Mouse (Mus musculus) hindbrain, postnatal 0 days (tissue): ENCODE measurements around the gene Auts2. TPM values are rescaled to one million over a fixed set of nuclear protein-coding genes. Genes with fewer than 3 reads are reported as not detected.

Experiments
- ATAC-seq: fragments of 200-750 bp; cut with Nextera tagmentation; 2 replicates; pipeline ENCODE4 v1.8.0; 2017; ENCODE audit warnings: mild to moderate bottlenecking, moderate TSS enrichment, moderate library complexity
- DNase-seq: peaks from one replicate; pipeline ENCODE4 v3.0.0-alpha.2; 2015; ENCODE audit warnings: low spot score
- H3K27ac ChIP-seq: fragments of 300-500 bp; sonication (generic); 2 replicates; pipeline ENCODE4 v1.5.1; 2014; ENCODE audit warnings: mild to moderate bottlenecking
- H3K27me3 ChIP-seq: fragments of 300-500 bp; sonication (generic); 2 replicates; pipeline ENCODE4 v1.6.1; 2014; ENCODE audit warnings: low read length, mixed read lengths; ENCODE audit not compliant: insufficient read depth
- H3K36me3 ChIP-seq: fragments of 300-500 bp; sonication (generic); 2 replicates; pipeline ENCODE4 v1.6.1; 2014; ENCODE audit warnings: low read length, mixed read lengths; ENCODE audit not compliant: insufficient read depth
- H3K4me1 ChIP-seq: fragments of 300-500 bp; sonication (generic); 2 replicates; pipeline ENCODE4 v1.6.1; 2014; ENCODE audit warnings: antibody characterized with exemption, low read length, mixed read lengths; ENCODE audit not compliant: insufficient read depth
- H3K4me2 ChIP-seq: fragments of 300-500 bp; sonication (generic); 2 replicates; pipeline ENCODE4 v1.6.1; 2014; ENCODE audit warnings: low read depth, mild to moderate bottlenecking, low read length, moderate library complexity, mixed read lengths
- H3K4me3 ChIP-seq: fragments of 300-500 bp; sonication (generic); 2 replicates; pipeline ENCODE4 v1.5.1; 2014; ENCODE audit warnings: low read length
- H3K9ac ChIP-seq: fragments of 300-500 bp; sonication (generic); replicated peaks from 2 replicates; pipeline ENCODE4 v1.6.1; 2014; ENCODE audit warnings: mild to moderate bottlenecking, low read length, moderate library complexity, mixed read lengths
- H3K9me3 ChIP-seq: fragments of 300-500 bp; sonication (generic); 2 replicates; pipeline ENCODE4 v1.6.1; 2016; ENCODE audit warnings: low read length, mixed read lengths
- CTCF ChIP-seq: IDR thresholded peaks from 2 replicates; pipeline ENCODE4 v1.5.1; 2016; ENCODE audit warnings: antibody characterized with exemption, control low read depth, low read depth
- WGBS: fragments of 180-500 bp; shearing (Covaris S2); extraction: QIAGEN DNeasy Blood & Tissue Kit; methylation state at CpG from one replicate; pipeline ENCODE4 v1.1.7; 2014; 5-methylcytosine and 5-hydroxymethylcytosine counted together
- polyA plus RNA-seq: library from polyadenylated mRNA; unstranded; fragments of >200 nt; fragmentation: Nextera tagmentation; extraction: Ambion mirVana; gene quantifications from 2 replicates; pipeline ENCODE4 v1.2.1, GENCODE M21; 2015
- total RNA-seq: library from RNA; depleted of rRNA; stranded (reverse); fragments of >200 nt; gene quantifications from 2 replicates; pipeline ENCODE4 v1.2.3, GENCODE M21; 2014

Auts2 gene
- total and polyA plus RNA-seq, 2 experiments from 2014 or later, result 39.3 to 54.9 TPM

DNA sequence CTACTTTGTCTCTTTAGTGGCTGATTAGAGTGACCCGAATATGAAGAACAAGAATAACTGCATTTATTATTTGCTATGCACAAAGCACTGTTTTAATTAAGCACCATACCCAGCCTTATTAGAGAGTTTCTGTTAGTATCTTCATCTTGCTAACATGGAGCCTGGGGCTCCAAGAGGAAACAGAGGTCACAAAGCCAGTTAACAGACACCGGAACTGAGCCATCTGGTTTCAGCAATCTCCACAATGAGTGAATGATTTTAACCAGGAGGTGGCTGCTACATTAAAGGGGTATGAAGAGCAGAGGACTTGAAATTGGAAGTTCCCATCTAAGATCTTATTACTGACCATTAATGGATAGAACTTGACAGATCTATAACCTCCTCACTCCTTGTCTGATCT is 209.4 kb downstream of the Auts2 start:
- H3K9ac ChIP-seq, result no peak overlapping the region
- no peaks in the 10 kb centered on the region for H3K36me3 ChIP-seq
- no peak for ATAC-seq
- no peak for TF ChIP-seq CTCF
- H3K27ac ChIP-seq, result no peak overlapping the region
- peaks cover 13% of the 10 kb centered on the region for H3K4me1 ChIP-seq
- no peak overlapping the region for H3K4me2 ChIP-seq
- no peak overlapping the region for H3K4me3 ChIP-seq
- no peaks in the 10 kb centered on the region for H3K9me3 ChIP-seq
- WGBS, result 61% methylated on average over 2 of the region's 2 CpGs
- no peaks in the 10 kb centered on the region for H3K27me3 ChIP-seq
- DNase-seq, result no peak

DNA sequence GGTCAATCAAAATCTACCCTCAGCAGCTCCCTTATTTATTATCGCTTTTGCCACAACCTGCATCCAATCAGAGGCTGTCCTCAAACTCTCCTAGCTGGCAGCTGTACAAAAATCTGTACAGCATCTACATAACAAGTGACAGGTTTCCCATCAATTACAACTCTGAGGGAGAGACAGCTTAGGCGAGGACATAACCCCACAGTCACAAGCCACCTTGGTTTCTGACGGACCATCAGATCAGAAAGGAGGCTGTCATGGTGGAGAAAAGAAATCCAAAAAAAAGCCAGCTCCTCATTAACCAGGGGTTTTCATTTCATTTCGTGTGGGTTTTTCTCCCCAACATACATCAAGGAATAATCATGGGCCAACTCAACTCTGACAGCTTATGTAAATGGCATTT is 210.6 kb downstream of the Auts2 start:
- no peak overlapping the region for H3K9ac ChIP-seq
- no peak for ATAC-seq
- WGBS, result 52% methylated on average over 4 of the region's 4 CpGs
- no peak overlapping the region for H3K27ac ChIP-seq
- no peaks in the 10 kb centered on the region for H3K36me3 ChIP-seq
- no peaks in the 10 kb centered on the region for H3K9me3 ChIP-seq
- no peak overlapping the region for H3K4me3 ChIP-seq
- peaks cover 13% of the 10 kb centered on the region for H3K4me1 ChIP-seq
- no peak for TF ChIP-seq CTCF
- no peak overlapping the region for H3K4me2 ChIP-seq
- DNase-seq, result no peak
- H3K27me3 ChIP-seq, result no peaks in the 10 kb centered on the region

DNA sequence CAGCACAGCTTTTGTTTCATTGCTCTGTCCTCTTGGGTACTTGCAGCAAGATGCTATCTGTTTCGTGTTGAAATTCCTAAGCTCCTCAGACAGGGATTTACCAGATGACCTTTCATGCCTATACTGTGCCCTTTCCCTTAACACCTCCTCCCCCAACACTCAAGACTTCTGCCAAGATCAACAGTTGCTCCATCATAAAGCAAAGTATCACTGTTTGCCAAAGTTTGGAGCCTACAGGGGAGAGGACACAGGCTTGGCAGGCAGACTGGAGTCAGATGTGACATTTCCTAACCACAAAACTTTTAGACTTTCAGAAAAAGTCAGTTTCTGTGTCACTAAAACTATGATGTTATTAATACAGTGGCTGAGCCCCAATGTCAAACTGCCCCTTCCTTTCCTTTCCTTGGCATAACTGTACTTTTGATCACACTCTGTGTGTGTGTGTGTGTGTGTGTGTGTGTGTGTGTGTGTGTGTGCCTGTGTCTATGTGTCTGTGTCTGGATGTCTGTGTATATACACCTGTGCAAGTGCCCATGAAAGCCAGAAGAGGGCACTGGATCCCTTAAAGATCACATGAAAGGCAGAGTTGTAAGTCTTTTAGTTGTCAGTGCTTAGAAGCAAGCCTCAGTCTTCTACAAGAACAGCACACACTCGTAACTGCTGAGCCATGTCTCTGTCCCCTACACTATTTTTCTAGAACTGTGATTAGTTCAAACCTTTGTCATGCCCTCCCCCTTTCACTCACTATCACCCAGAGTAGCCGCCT is 213.8 kb downstream of the Auts2 start:
- Histone ChIP-seq H3K9me3 (no peaks in the 10 kb centered on the region), H3K27me3 (no peaks in the 10 kb centered on the region), H3K4me3 (no peak overlapping the region), H3K4me1 (peaks cover 5% of the 10 kb centered on the region), H3K36me3 (no peaks in the 10 kb centered on the region), H3K9ac (no peak overlapping the region), H3K4me2 (no peak overlapping the region), H3K27ac (no peak overlapping the region)
- TF ChIP-seq CTCF, result peak; percentile 50
- ATAC-seq (no peak), DNase-seq (peak; percentile 40)
- 66% methylated on average over 3 of the region's 3 CpGs for WGBS

DNA sequence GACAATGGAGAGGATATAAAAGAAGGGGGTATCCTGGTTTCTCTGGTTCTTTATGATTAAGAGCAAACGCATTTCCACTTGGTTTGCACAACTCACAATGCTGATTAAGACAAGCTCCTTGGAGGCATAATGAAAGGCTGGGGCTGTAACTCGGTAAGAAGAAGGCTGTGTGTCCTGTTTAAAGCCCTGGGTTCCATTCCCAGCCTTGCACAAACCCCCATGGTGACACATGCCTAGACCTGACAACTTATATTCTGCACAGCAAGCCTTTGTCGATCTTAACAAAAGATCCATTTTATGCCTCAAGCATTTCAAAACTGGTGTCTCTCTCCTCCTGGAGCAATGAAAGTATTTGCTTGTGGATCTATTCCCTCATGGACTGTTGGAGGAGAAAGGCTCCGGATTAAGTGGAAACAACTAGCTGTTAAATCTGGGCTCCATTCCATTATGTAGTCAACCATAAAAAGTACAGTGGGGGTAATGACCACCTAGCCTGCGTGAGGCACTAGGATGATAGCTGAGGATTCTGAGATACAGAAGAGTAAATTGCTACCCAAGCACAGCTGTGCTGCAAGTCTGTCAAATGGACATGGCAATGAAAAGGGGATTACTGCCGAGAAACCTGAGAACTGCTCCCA is 218.8 kb downstream of the Auts2 start:
- Histone ChIP-seq H3K4me3 (no peak overlapping the region), H3K4me1 (peaks cover 6% of the 10 kb centered on the region), H3K9me3 (no peaks in the 10 kb centered on the region), H3K4me2 (no peak overlapping the region), H3K27ac (no peak overlapping the region), H3K36me3 (no peaks in the 10 kb centered on the region), H3K27me3 (no peaks in the 10 kb centered on the region), H3K9ac (no peak overlapping the region)
- peak; percentile 22 for DNase-seq
- no peak for ATAC-seq
- no peak for TF ChIP-seq CTCF
- WGBS, result 31% methylated on average over 6 of the region's 6 CpGs

DNA sequence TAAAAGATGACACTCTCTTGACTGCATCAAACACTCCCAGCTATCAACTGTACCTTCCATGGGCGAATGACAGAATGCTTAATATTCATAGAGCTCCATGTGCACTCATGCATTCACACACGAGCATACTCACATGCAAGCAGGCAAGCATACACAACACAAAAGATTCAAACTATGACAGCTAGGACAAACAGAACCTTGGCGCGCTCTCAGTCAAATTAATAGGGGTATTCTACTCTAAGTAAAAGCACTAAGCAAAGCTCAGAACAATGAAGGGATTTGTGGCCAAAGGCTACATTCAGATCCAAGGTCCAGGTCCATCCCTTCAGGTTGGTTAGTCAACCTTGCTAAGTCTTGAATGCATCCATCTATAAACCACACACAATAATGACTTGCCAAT is 219.5 kb downstream of the Auts2 start:
- Histone ChIP-seq H3K4me2 (no peak overlapping the region), H3K27me3 (no peaks in the 10 kb centered on the region), H3K9ac (no peak overlapping the region), H3K4me1 (peaks cover 9% of the 10 kb centered on the region), H3K4me3 (no peak overlapping the region), H3K27ac (no peak overlapping the region), H3K36me3 (no peaks in the 10 kb centered on the region), H3K9me3 (no peaks in the 10 kb centered on the region)
- 40% methylated on average over 4 of the region's 4 CpGs for WGBS
- ATAC-seq (no peak), DNase-seq (peak; percentile 21)
- no peak for TF ChIP-seq CTCF

DNA sequence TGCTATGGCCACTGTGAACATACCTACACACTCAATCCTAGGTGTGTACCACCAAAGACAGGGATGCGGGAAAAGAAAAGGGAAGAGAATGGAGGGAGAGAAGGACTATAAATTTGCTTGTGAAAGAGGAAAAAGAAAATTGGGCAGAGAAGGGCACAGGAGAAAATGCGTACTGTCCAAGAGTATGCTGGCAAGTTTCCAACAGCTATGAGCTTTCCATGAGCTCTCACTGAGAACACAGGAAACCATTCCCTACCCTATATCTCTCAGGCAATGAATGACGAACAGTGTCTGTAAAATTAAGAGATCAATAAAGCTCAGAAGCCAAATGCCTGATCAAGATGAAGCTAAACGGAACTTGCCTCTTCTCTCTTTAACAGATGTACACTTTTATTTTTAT is 220.2 kb downstream of the Auts2 start:
- no peak overlapping the region for H3K27ac ChIP-seq
- 58% methylated on average over 4 of the region's 4 CpGs for WGBS
- ATAC-seq, result no peak

More for the DNA sequence above, 220.2 kb downstream of the Auts2 start:
- no peak overlapping the region for H3K4me2 ChIP-seq
- TF ChIP-seq CTCF, result no peak
- no peaks in the 10 kb centered on the region for H3K27me3 ChIP-seq
- H3K4me3 ChIP-seq, result no peak overlapping the region
- DNase-seq, result peak; percentile 22
- peaks cover 10% of the 10 kb centered on the region for H3K4me1 ChIP-seq
- H3K9me3 ChIP-seq, result no peaks in the 10 kb centered on the region
- H3K9ac ChIP-seq, result no peak overlapping the region
- no peaks in the 10 kb centered on the region for H3K36me3 ChIP-seq
